28 mouse cellular contexts compared by ENCODE assay signal in the genomic region with DNA sequence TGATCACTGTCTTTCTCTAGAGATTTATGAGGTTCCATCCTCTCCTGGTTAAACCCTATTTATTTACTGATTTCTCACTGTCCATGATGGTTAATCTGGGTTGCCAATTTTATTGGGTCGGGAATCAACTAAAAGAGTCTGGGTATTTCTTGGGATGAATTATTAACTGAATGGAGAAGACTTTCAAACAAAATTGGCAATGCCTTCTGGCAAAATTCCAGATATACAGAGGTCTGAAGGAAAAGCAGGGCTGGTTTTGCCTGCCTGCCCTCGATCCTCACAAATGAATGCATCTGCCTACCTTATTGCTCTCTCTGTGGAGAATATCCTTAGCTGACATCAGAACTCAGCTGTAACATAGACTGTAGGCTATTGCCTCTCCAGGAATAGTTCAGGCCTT. TPM values are rescaled to one million over a fixed set of nuclear protein-coding genes. Genes with fewer than 3 reads are reported as not detected.
DNase-seq lines count a peak whose midpoint lies in the region; ATAC-seq and TF ChIP-seq lines count a peak whose summit lies in the region.
"Had no signal": no experiment of that assay in that cellular context is flagged by ENCODE, and none has a peak within 500 bp of the region (broad histone marks: within the 10 kb centered on the region; RNA-seq: fewer than 3 reads in every experiment).

No protein-coding gene starts in this region.

- no peaks in the 10 kb centered on the region for H3K79me2 ChIP-seq in liver, adult 2 months (ENCODE audit: control insufficient read depth, insufficient read depth, low read length)

- TF ChIP-seq POLR2A in kidney, adult 2 months (IDR thresholded peaks at IDR 0.05; ENCODE audit: low read depth, low read length), result no peak
- no peak for TF ChIP-seq POLR2A in liver, adult 2 months (IDR thresholded peaks at IDR 0.05; ENCODE audit: extremely low read depth, insufficient read depth, low read length)

- H3K36me3 ChIP-seq in kidney, adult 2 months (ENCODE audit: control insufficient read depth, insufficient read depth, low read length), result no peaks in the 10 kb centered on the region
- H3K36me3 ChIP-seq in liver, adult 2 months (ENCODE audit: control insufficient read depth, insufficient read depth, low read length), result no peaks in the 10 kb centered on the region
- H3K36me3 ChIP-seq in liver, postnatal 0 days (replicated peaks; ENCODE audit: insufficient read depth, low read length), result no peaks in the 10 kb centered on the region
- H3K36me3 ChIP-seq: embryonic facial prominence, embryonic 10.5 days; embryonic facial prominence, embryonic 13.5 days; forebrain, embryonic 12.5 days; forebrain, embryonic 15.5 days; heart, embryonic 12.5 days; heart, embryonic 15.5 days; hindbrain, embryonic 10.5 days; hindbrain, embryonic 13.5 days had no signal

- no peaks in the 10 kb centered on the region for H3K9me3 ChIP-seq in liver, postnatal 0 days (ENCODE audit: low read length)
- H3K9me3 ChIP-seq: embryonic facial prominence, embryonic 10.5 days; embryonic facial prominence, embryonic 13.5 days; forebrain, embryonic 12.5 days; forebrain, embryonic 15.5 days; heart, embryonic 12.5 days; heart, embryonic 15.5 days; hindbrain, embryonic 10.5 days; hindbrain, embryonic 13.5 days had no signal

- H3K27ac ChIP-seq in kidney, adult 2 months (ENCODE audit: insufficient read depth, low read depth, low read length), result no peak overlapping the region
- no peak overlapping the region for H3K27ac ChIP-seq in liver, adult 2 months (replicated peaks; ENCODE audit: insufficient read depth, low read depth, low read length)
- H3K27ac ChIP-seq in liver, postnatal 0 days (ENCODE audit: low read depth), result no peak overlapping the region
- H3K27ac ChIP-seq: embryonic facial prominence, embryonic 10.5 days; embryonic facial prominence, embryonic 13.5 days; forebrain, embryonic 12.5 days; forebrain, embryonic 15.5 days; heart, embryonic 15.5 days; hindbrain, embryonic 10.5 days; hindbrain, embryonic 13.5 days had no signal

- no peaks in the 10 kb centered on the region for H3K27me3 ChIP-seq in kidney, adult 2 months (replicated peaks; ENCODE audit: control insufficient read depth, insufficient read depth, low read length)
- no peaks in the 10 kb centered on the region for H3K27me3 ChIP-seq in liver, adult 2 months (ENCODE audit: control insufficient read depth, insufficient read depth, low read length)
- H3K27me3 ChIP-seq in liver, postnatal 0 days (ENCODE audit: insufficient read depth, low read length), result 0 out of 2 replicates have a peak, but pooled peaks cover 2% of the 10 kb centered on the region
- H3K27me3 ChIP-seq: forebrain, embryonic 15.5 days; heart, embryonic 12.5 days; heart, embryonic 15.5 days had no signal

- 33% methylated on average over 2 of the region's 2 CpGs for WGBS in kidney, adult 2 months
- 37% methylated on average over 2 of the region's 2 CpGs for WGBS in liver, adult 2 months
- WGBS in liver, postnatal 0 days (ENCODE audit: insufficient replicate concordance), result 66% methylated on average over 2 of the region's 2 CpGs

- DNase-seq in cerebellum, postnatal 10 days, result peak; percentile 11
- DNase-seq in cerebellum, adult 11-12 months, result no peak
- DNase-seq in kidney, adult 2 months, result peak; percentile 71
- no peak for DNase-seq in kidney, postnatal 10 days
- DNase-seq in liver, adult 2 months (ENCODE audit: extremely low read depth, low read depth, low spot score), result peak; percentile 35
- no peak for DNase-seq in liver, postnatal 0 days
- DNase-seq: adrenal gland, postnatal 10 days; adrenal gland, postnatal 36 days; cerebellum, adult 2 months; cerebellum, adult 9-11 months; cerebellum, postnatal 36 days; embryo, embryonic 11 days; gastrocnemius, postnatal 25 days; heart, adult 18-20 months; heart, postnatal 10 days; heart, postnatal 36 days had no signal

- H3K9ac ChIP-seq in liver, adult 2 months (ENCODE audit: low read depth, low read length), result no peak overlapping the region
- no peak overlapping the region for H3K9ac ChIP-seq in liver, postnatal 0 days (replicated peaks)
- H3K9ac ChIP-seq: embryonic facial prominence, embryonic 13.5 days; forebrain, embryonic 12.5 days; forebrain, embryonic 15.5 days; heart, embryonic 12.5 days; heart, embryonic 15.5 days; hindbrain, embryonic 13.5 days had no signal

- no peak for ATAC-seq in liver, postnatal 0 days
- ATAC-seq: activated CD4-positive, CD25-positive, alpha-beta regulatory T cell, adult 4 months; forebrain, embryonic 15.5 days; hindbrain, embryonic 16.5 days had no signal

- H3K4me1 ChIP-seq in kidney, adult 2 months (ENCODE audit: control insufficient read depth, insufficient read depth, low read length), result no peaks in the 10 kb centered on the region
- no peaks in the 10 kb centered on the region for H3K4me1 ChIP-seq in liver, adult 2 months (ENCODE audit: control insufficient read depth, insufficient read depth, low read length)
- H3K4me1 ChIP-seq in liver, postnatal 0 days (ENCODE audit: insufficient read depth), result no peaks in the 10 kb centered on the region
- H3K4me1 ChIP-seq: embryonic facial prominence, embryonic 10.5 days; embryonic facial prominence, embryonic 13.5 days; forebrain, embryonic 12.5 days; forebrain, embryonic 15.5 days; heart, embryonic 12.5 days; heart, embryonic 15.5 days; hindbrain, embryonic 10.5 days; hindbrain, embryonic 13.5 days had no signal

- no peak overlapping the region for H3K4me3 ChIP-seq in kidney, adult 2 months (ENCODE audit: insufficient read depth, low read depth, low read length)
- H3K4me3 ChIP-seq in liver, adult 2 months (ENCODE audit: insufficient read depth, low read depth, low read length), result no peak overlapping the region
- no peak overlapping the region for H3K4me3 ChIP-seq in liver, postnatal 0 days (ENCODE audit: low read depth, low read length)
- H3K4me3 ChIP-seq: embryonic facial prominence, embryonic 10.5 days; embryonic facial prominence, embryonic 13.5 days; erythroblast, embryonic 14.5 days; forebrain, embryonic 12.5 days; forebrain, embryonic 15.5 days; heart, embryonic 12.5 days; heart, embryonic 15.5 days; hindbrain, embryonic 10.5 days; hindbrain, embryonic 13.5 days had no signal

- no peak for TF ChIP-seq EP300 in liver, postnatal 0 days (IDR thresholded peaks at IDR 0.05; ENCODE audit: low read depth)

- no peak overlapping the region for H3K4me2 ChIP-seq in liver, postnatal 0 days (ENCODE audit: low read depth, low read length)
- H3K4me2 ChIP-seq: embryonic facial prominence, embryonic 13.5 days; forebrain, embryonic 12.5 days; forebrain, embryonic 15.5 days; heart, embryonic 12.5 days; heart, embryonic 15.5 days; hindbrain, embryonic 13.5 days had no signal

- TF ChIP-seq CTCF in kidney, adult 2 months (conservative IDR thresholded peaks at IDR 0.05; ENCODE audit: insufficient read depth, insufficient read length, low read depth, low read length), result no peak
- TF ChIP-seq CTCF in liver, adult 2 months (IDR thresholded peaks at IDR 0.05; ENCODE audit: low read depth, low read length), result no peak
- no peak for TF ChIP-seq CTCF in liver, postnatal 0 days (IDR thresholded peaks at IDR 0.05; ENCODE audit: low read depth)

RNA-seq across cellular contexts. Expression of gene Rai2, which starts 54.9 kb away (rescaled TPM):
- polyA plus RNA-seq in kidney, adult 2 months (2012; rRNA removed), result 7.4 and 9.2 TPM in 2 replicates
- total RNA-seq in liver, adult 2 months (2014; rRNA removed), result 0.28 and 1.0 TPM in 2 replicates
- polyA plus RNA-seq in liver, adult 2 months (2012; rRNA removed), result 2.4 and 3.2 TPM in 2 replicates
- 0.62 and 0.71 TPM in 2 replicates for polyA plus RNA-seq in liver, postnatal 0 days (2015; fragmentation: Nextera tagmentation; extraction: Ambion mirVana)
- total RNA-seq: ES-E14 had no signal
- polyA plus RNA-seq: erythroblast, embryonic 14.5 days had no signal

Comparison
In these comparisons a context has a peak if more than half of its experiments do, and no peak if none do; other contexts are left out.
1. DNase-seq: peak in cerebellum, postnatal 10 days (2 of 2), kidney, adult 2 months (single experiment) and liver, adult 2 months (single experiment); none in cerebellum, adult 11-12 months (single experiment), kidney, postnatal 10 days (single experiment) and liver, postnatal 0 days (single experiment).